In genomic region chrX:131501409-131501808, GRCm38 (mm10) we compare ENCODE assay signal across 18 mouse cellular contexts.
DNase-seq lines count a peak whose midpoint lies in the region; TF ChIP-seq lines count a peak whose summit lies in the region.
"Had no signal": no experiment of that assay in that cellular context is flagged by ENCODE, and none has a peak within 500 bp of the region (broad histone marks: within the 10 kb centered on the region; RNA-seq: fewer than 3 reads in every experiment).

No protein-coding gene starts in this region.

- H3K9ac ChIP-seq in MEL (ENCODE audit: control insufficient read depth, low read depth, low read length, poor library complexity, severe bottlenecking): no peak overlapping the region

- no peak; the same call in 1 of the 2 replicates for TF ChIP-seq RAD21 in MEL (IDR thresholded peaks at IDR 0.05; ENCODE audit: low read depth, low read length)

- peak overlapping the region; percentile 49; the same call in 1 of the 2 replicates for H3K27ac ChIP-seq in MEL (ENCODE audit: control insufficient read depth, low read depth, low read length)

- peaks cover 0 to 14% of the 10 kb centered on the region in 2 experiments; a peak in 2 of 4 replicates for H3K36me3 ChIP-seq in MEL (ENCODE audit: control insufficient read depth in 1 of 2, insufficient read depth in 2 of 2, low read length in 2 of 2)
- H3K36me3 ChIP-seq: G1E had no signal

- TF ChIP-seq EP300 in MEL (IDR thresholded peaks at IDR 0.05; ENCODE audit: low read depth in 1 of 2, low read length in 2 of 2): peak; percentile 99

- no peak for TF ChIP-seq POLR2A in MEL (IDR thresholded peaks at IDR 0.05; ENCODE audit: control insufficient read depth in 1 of 2, insufficient read depth in 1 of 2, low read depth in 1 of 2, low read length in 2 of 2, poor library complexity in 1 of 2)

- H3K9me3 ChIP-seq in MEL (replicated peaks; ENCODE audit: insufficient read depth, low read length): no peaks in the 10 kb centered on the region
- H3K9me3 ChIP-seq: G1E had no signal

- peaks cover 7 to 11% of the 10 kb centered on the region in 2 experiments; a peak in 3 of 4 replicates for H3K4me1 ChIP-seq in MEL (ENCODE audit: control insufficient read depth in 1 of 2, insufficient read depth in 2 of 2, low read length in 2 of 2)

- DNase-seq in MEL (ENCODE audit: low read depth, low spot score): peak; percentile 79
- peak; percentile 13 for DNase-seq in MEL-GATA-1-ER (ENCODE audit: extremely low read depth, low read depth)
- no peak for DNase-seq in embryo, embryonic 9.5 days (ENCODE audit: extremely low spot score)
- DNase-seq in adrenal gland, postnatal 36 days: no peak
- DNase-seq: adrenal gland, adult 2 months; adrenal gland, adult 8-10 months; adrenal gland, postnatal 10 days; adrenal gland, postnatal 14 days; adrenal gland, postnatal 25 days; B cell, adult 2 months; cerebellum, adult 11 months; cerebellum, adult 11-12 months; cerebellum, adult 18-20 months; cerebellum, adult 2 months; cerebellum, adult 8-10 months; cerebellum, adult 9-10 months had no signal

- H3K79me2 ChIP-seq in MEL (ENCODE audit: control insufficient read depth, insufficient read depth, low read length, poor library complexity): no peaks in the 10 kb centered on the region

- no peak overlapping the region for H3K4me3 ChIP-seq in MEL (ENCODE audit: control insufficient read depth in 1 of 2, insufficient read depth in 1 of 2, low read depth in 2 of 2, low read length in 2 of 2)

- TF ChIP-seq CTCF in MEL (IDR thresholded peaks at IDR 0.05 in 2 of 3, conservative IDR thresholded peaks at IDR 0.05 in 1 of 3; ENCODE audit: control insufficient read depth in 1 of 3, insufficient read depth in 1 of 3, low read depth in 2 of 3, low read length in 3 of 3, poor library complexity in 1 of 3, severe bottlenecking in 1 of 3): no peak

- H3K27me3 ChIP-seq in MEL (ENCODE audit: control insufficient read depth in 1 of 2, insufficient read depth in 2 of 2, low read length in 2 of 2): no peaks in the 10 kb centered on the region
- H3K27me3 ChIP-seq: CH12.LX had no signal

TF ChIP-seq in MEL, 35 proteins besides CTCF, POLR2A, EP300 and RAD21:
- TF ChIP-seq RCOR1 (IDR thresholded peaks at IDR 0.05; ENCODE audit: low read depth, low read length): peak; percentile 93
- TF ChIP-seq TAL1 (IDR thresholded peaks at IDR 0.05; ENCODE audit: low read length): peak; percentile 84
- peak; percentile 76 for TF ChIP-seq ZNF384 (IDR thresholded peaks at IDR 0.05; ENCODE audit: low read depth, low read length)
- no peak; the same call in 1 of the 2 replicates for TF ChIP-seq MAFK (IDR thresholded peaks at IDR 0.05; ENCODE audit: borderline replicate concordance, low read depth, low read length)
- no peak for TF ChIP-seq USF1 (IDR thresholded peaks at IDR 0.05; ENCODE audit: low read depth, low read length)
- no peak for TF ChIP-seq POLR2AphosphoS2 (IDR thresholded peaks at IDR 0.05; ENCODE audit: low read length)
- no peak for TF ChIP-seq KAT2A (conservative IDR thresholded peaks at IDR 0.05; ENCODE audit: low read depth, low read length)
- no peak for TF ChIP-seq CHD1 (IDR thresholded peaks at IDR 0.05; ENCODE audit: low read depth, low read length)
- TF ChIP-seq TCF12 (IDR thresholded peaks at IDR 0.05; ENCODE audit: low read depth, low read length): peak; percentile 99
- TF ChIP-seq ETS1 (IDR thresholded peaks at IDR 0.05; ENCODE audit: low read depth, low read length): peak; percentile 91
- TF ChIP-seq GABPA (IDR thresholded peaks at IDR 0.05; ENCODE audit: low read depth, low read length): no peak
- peak; percentile 97 for TF ChIP-seq GATA1 (IDR thresholded peaks at IDR 0.05; ENCODE audit: low read depth, low read length)
- peak; percentile 82 for TF ChIP-seq MYB (IDR thresholded peaks at IDR 0.05; ENCODE audit: low read depth, low read length)
- TF ChIP-seq JUND (IDR thresholded peaks at IDR 0.05; ENCODE audit: low read depth, low read length): no peak
- no peak for TF ChIP-seq ZMIZ1 (IDR thresholded peaks at IDR 0.05; ENCODE audit: low read depth, low read length)
- no peak for TF ChIP-seq USF2 (IDR thresholded peaks at IDR 0.05; ENCODE audit: borderline replicate concordance in 1 of 2, insufficient read depth in 1 of 2, low read depth in 1 of 2, low read length in 2 of 2)
- no peak for TF ChIP-seq ZKSCAN1 (IDR thresholded peaks at IDR 0.05; ENCODE audit: low read depth, low read length)
- peak; percentile 87 for TF ChIP-seq MYC (IDR thresholded peaks at IDR 0.05; ENCODE audit: low read depth, low read length)
- peak; percentile 68; the same call in 1 of the 2 replicates for TF ChIP-seq MXI1 (IDR thresholded peaks at IDR 0.05; ENCODE audit: low read depth, low read length)
- no peak for TF ChIP-seq E2F4 (IDR thresholded peaks at IDR 0.05; ENCODE audit: borderline replicate concordance, low read depth, low read length)
- no peak for TF ChIP-seq NRF1 (IDR thresholded peaks at IDR 0.05; ENCODE audit: insufficient read depth, low read depth, low read length, poor library complexity, severe bottlenecking)
- no peak for TF ChIP-seq NELFE (IDR thresholded peaks at IDR 0.05; ENCODE audit: low read depth, low read length)
- TF ChIP-seq ZC3H11A (IDR thresholded peaks at IDR 0.05; ENCODE audit: low read depth, low read length): no peak
- TF ChIP-seq ELF1 (IDR thresholded peaks at IDR 0.05; ENCODE audit: low read depth, low read length): no peak
- peak; percentile 91; the same call in 1 of the 2 replicates for TF ChIP-seq MEF2A (IDR thresholded peaks at IDR 0.05; ENCODE audit: extremely low read depth, insufficient replicate concordance, low read depth, low read length, poor library complexity, severe bottlenecking)
- TF ChIP-seq CHD2 (IDR thresholded peaks at IDR 0.05; ENCODE audit: low read length): no peak
- no peak for TF ChIP-seq TBP (IDR thresholded peaks at IDR 0.05; ENCODE audit: low read depth, low read length)
- peak; percentile 51; the same call in 1 of the 2 replicates for TF ChIP-seq SIN3A (IDR thresholded peaks at IDR 0.05; ENCODE audit: low read length)
- TF ChIP-seq UBTF (IDR thresholded peaks at IDR 0.05; ENCODE audit: borderline replicate concordance, insufficient read depth, low read depth, low read length): no peak
- TF ChIP-seq POLR2AphosphoS5 (IDR thresholded peaks at IDR 0.05; ENCODE audit: borderline replicate concordance, low read depth, low read length): no peak
- TF ChIP-seq MAZ (IDR thresholded peaks at IDR 0.05; ENCODE audit: low read depth, low read length): no peak
- TF ChIP-seq MAX (IDR thresholded peaks at IDR 0.05; ENCODE audit: low read length): no peak
- no peak for TF ChIP-seq SMC3 (IDR thresholded peaks at IDR 0.05; ENCODE audit: low read depth, low read length)
- TF ChIP-seq BHLHE40 (IDR thresholded peaks at IDR 0.05; ENCODE audit: borderline replicate concordance, low read depth, low read length): peak; percentile 77
- no peak for TF ChIP-seq HCFC1 (IDR thresholded peaks at IDR 0.05; ENCODE audit: low read depth, low read length)
TF ChIP-seq in MEL: peak in this region for 12.

Comparison
In these comparisons a context has a peak if more than half of its experiments do, and no peak if none do; other contexts are left out.
1. DNase-seq: peak in MEL (single experiment) and MEL-GATA-1-ER (single experiment); none in embryo, embryonic 9.5 days (single experiment) and adrenal gland, postnatal 36 days (0 of 2).